Mouse (Mus musculus): ENCODE results near the gene Bpifc.
A peak's percentile ranks its signal among the peaks of the same experiment; 100 is the strongest.

Gene Bpifc

GRCm38 (mm10) chr10:86011172-86011571 is 523 bp downstream of the Bpifc start:
- no peak for DNase-seq (ENCODE audit: low read depth)

- DNase-seq (ENCODE audit: low read depth), result no peak
Observed at GRCm38 (mm10) chr10:86010636-86011035, 1.1 kb downstream of the Bpifc start.

- DNase-seq (ENCODE audit: low read depth), result no peak
Observed at GRCm38 (mm10) chr10:86009688-86010087, 2.0 kb downstream of the Bpifc start.

- DNase-seq (ENCODE audit: low read depth), result no peak
Observed at GRCm38 (mm10) chr10:86006455-86006854, 5.2 kb downstream of the Bpifc start.

GRCm38 (mm10) chr10:86000447-86000846 is 11.2 kb downstream of the Bpifc start:
- no peak for DNase-seq (ENCODE audit: low read depth)

GRCm38 (mm10) chr10:85994543-85995104 is 17.1 kb downstream of the Bpifc start:
- DNase-seq (ENCODE audit: low read depth), result no peak

- DNase-seq (ENCODE audit: low read depth), result no peak
Observed at GRCm38 (mm10) chr10:85993836-85994235, 17.9 kb downstream of the Bpifc start.

GRCm38 (mm10) chr10:85992412-85992811 is 19.3 kb downstream of the Bpifc start:
- no peak for DNase-seq (ENCODE audit: low read depth)

GRCm38 (mm10) chr10:85989412-85990115 is 22.1 kb downstream of the Bpifc start:
- no peak for DNase-seq (ENCODE audit: low read depth)

GRCm38 (mm10) chr10:85972915-85973314 is 38.8 kb downstream of the Bpifc start:
- no peak for DNase-seq (ENCODE audit: low read depth)

GRCm38 (mm10) chr10:85971826-85972225 is 39.9 kb downstream of the Bpifc start:
- DNase-seq (ENCODE audit: low read depth), result no peak

- no peak for DNase-seq (ENCODE audit: low read depth)
Observed at GRCm38 (mm10) chr10:85969894-85970620, 41.6 kb downstream of the Bpifc start.

GRCm38 (mm10) chr10:85968731-85969130 is 43.0 kb downstream of the Bpifc start:
- no peak for DNase-seq (ENCODE audit: low read depth)

GRCm38 (mm10) chr10:85968157-85968634 is 43.5 kb downstream of the Bpifc start:
- peak; percentile 53 for DNase-seq (ENCODE audit: low read depth)

- DNase-seq (ENCODE audit: low read depth), result no peak
Observed at GRCm38 (mm10) chr10:85967411-85968156, 44.1 kb downstream of the Bpifc start.

- DNase-seq (ENCODE audit: low read depth), result no peak
Observed at GRCm38 (mm10) chr10:85966476-85966875, 45.2 kb downstream of the Bpifc start.

- no peak for DNase-seq (ENCODE audit: low read depth)
Observed at GRCm38 (mm10) chr10:85964316-85964715, 47.4 kb downstream of the Bpifc start.

GRCm38 (mm10) chr10:85962897-85963296 is 48.8 kb downstream of the Bpifc start:
- no peak for DNase-seq (ENCODE audit: low read depth)

GRCm38 (mm10) chr10:85957464-85957950 is 54.2 kb downstream of the Bpifc start, which contains the start of gene Rtcb:
Rtcb (minus strand) TSS chr10:85957823.
- DNase-seq (ENCODE audit: low read depth), result peak; percentile 95

- DNase-seq (ENCODE audit: low read depth), result peak; percentile 7
Observed at GRCm38 (mm10) chr10:85956871-85957419, 54.8 kb downstream of the Bpifc start.

- no peak for DNase-seq (ENCODE audit: low read depth)
Observed at GRCm38 (mm10) chr10:85954429-85954828, 57.3 kb downstream of the Bpifc start.

- no peak for DNase-seq (ENCODE audit: low read depth)
Observed at GRCm38 (mm10) chr10:85953401-85953800, 58.3 kb downstream of the Bpifc start.

Data from c-Kit-positive CD71-negative TER-119-negative erythroid progenitor cells, embryonic 14.5 days (primary cell).